Mouse (Mus musculus) kidney, adult 2 months (tissue): ENCODE results near the gene Samd8.
A peak's percentile ranks its signal among the peaks of the same experiment; 100 is the strongest.

ENCODE experiments used
- CTCF ChIP-seq: fragments of 200-500 bp; conservative IDR thresholded peaks from 2 replicates; pipeline ENCODE4 v1.5.1; 2011; ENCODE audit warnings: low read depth, mild to moderate bottlenecking, control low read depth, low read length, moderate library complexity, mixed read lengths; ENCODE audit not compliant: insufficient read depth, insufficient read length
- POLR2A ChIP-seq: fragments of 200-500 bp; IDR thresholded peaks from one replicate; pipeline ENCODE4 v1.6.1; 2011; ENCODE audit warnings: low read depth, low read length, control low read depth

GRCm38 (mm10) chr14:21822795-21823374, 72.6 kb downstream of the Samd8 start:
- TF ChIP-seq CTCF (no peak), POLR2A (peak; percentile 61)
